Mouse (Mus musculus): ENCODE data around the gene Usp17lc.
"Not testable (repeated sequence)": the region's sequence is repeated elsewhere in the genome, so short reads cannot be mapped to it uniquely, and the experiment has no call there.

The Usp17lc gene

GRCm38 (mm10) chr7:103414772-103415171 is at the start of gene Usp17lc:
TSS of gene Usp17lc (plus strand) at chr7:103415072.
- not testable (repeated sequence) for DNase-seq

DNA sequence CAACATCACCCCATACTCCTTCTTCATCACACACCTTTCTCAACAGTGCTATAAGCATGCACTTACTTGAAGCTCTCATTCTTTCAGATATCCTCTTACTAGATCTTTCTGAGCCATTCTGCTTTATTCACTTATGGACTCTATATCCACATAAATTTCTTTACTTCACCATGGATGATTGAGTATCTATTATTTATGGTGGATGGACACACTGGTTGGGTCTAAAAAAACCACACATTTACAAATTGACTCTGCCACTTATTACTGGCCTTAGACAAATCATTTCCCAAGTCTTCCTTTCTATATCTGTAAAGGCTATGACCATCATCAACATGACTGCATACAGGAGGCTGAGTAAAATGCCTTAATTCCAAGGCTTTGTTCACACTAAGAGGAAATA is 28.8 kb upstream of the Usp17lc start, which contains the start of gene Olfr603:
Gene Olfr603 (minus strand): TSS at position 101 of the 400 bp plus-strand sequence.
- no peak for DNase-seq

DNA sequence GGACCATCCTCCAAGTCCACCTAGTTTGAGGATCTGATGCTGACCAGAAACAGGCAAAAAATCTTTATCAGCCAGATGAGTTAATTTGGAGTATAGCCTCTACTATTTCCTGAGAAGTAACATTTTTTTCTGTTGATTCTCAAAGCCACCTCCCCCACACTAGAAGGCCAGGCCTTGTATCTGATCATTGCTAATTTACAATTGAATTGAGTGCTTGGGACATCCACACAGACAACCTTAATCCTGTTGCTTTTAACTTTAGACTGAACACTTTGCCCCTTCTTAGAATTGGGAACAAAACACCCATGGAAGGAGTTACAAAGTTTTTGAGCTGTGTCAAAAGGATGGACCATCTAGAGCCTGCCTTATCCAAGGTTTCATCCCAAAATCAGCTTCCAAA is 17.1 kb upstream of the Usp17lc start:
- DNase-seq = no peak

- DNase-seq = no peak
Measured at GRCm38 (mm10) chr7:103398981-103399380, 15.9 kb upstream of the Usp17lc start.

- not testable (repeated sequence) for DNase-seq
Measured at GRCm38 (mm10) chr7:103406521-103407055, 8.3 kb upstream of the Usp17lc start.

DNA sequence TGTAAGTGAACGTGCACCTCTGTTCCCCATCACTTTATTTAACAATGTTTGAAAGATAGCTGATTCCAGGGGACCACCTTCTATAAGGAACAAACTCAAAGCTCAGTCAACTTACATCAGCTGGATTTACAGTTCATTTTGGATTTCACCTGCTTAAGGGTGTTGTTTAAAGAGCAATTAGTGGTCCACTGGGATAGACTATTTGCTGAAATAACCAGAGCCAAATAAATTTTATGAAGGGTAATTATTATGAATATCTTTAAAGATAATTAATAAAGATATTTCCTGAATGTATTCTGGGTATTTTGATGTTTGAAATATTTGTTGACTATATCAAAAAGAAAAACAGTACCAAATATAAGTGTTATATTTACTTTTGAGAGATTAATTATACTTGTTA is 30.5 kb downstream of the Usp17lc start, which contains the start of gene Olfr605:
Gene Olfr605 (minus strand): TSS at position 101 of the 400 bp plus-strand sequence.
- no peak for DNase-seq

GRCm38 (mm10) chr7:103448746-103449145 is 33.9 kb downstream of the Usp17lc start, which contains the start of gene Olfr606:
TSS of gene Olfr606 (plus strand) at chr7:103449046.
- DNase-seq = no peak

GRCm38 (mm10) chr7:103460590-103460989 is 45.7 kb downstream of the Usp17lc start:
- no peak for DNase-seq

Measured in retina, postnatal 1 day (tissue).